Mouse (Mus musculus) neural tube, embryonic 11.5 days (tissue): ENCODE results near the gene Muc5ac. TPM values are rescaled to one million over a fixed set of nuclear protein-coding genes. Genes with fewer than 3 reads are reported as not detected.

Source experiments
- polyA plus RNA-seq: library from polyadenylated mRNA; unstranded; fragments of >200 nt; fragmentation: Nextera tagmentation; extraction: Ambion mirVana; gene quantifications from 2 replicates; pipeline ENCODE4 v1.2.1, GENCODE M21; 2014

Muc5ac gene
- polyA plus RNA-seq, 1 experiment from 2014 or later: not detected

Other genes with a start within 250 kb of the Muc5ac start
- gene Chid1, start 249.1 kb upstream of the Muc5ac start, polyA plus RNA-seq: 28.2 and 32.9 TPM in 2 replicates
- 89.6 and 100 TPM in 2 replicates for gene Ap2a2, start 226.8 kb upstream of the Muc5ac start, polyA plus RNA-seq
- gene Muc6, start 133.7 kb upstream of the Muc5ac start, polyA plus RNA-seq: 0.19 and 0.20 TPM in 2 replicates
- gene Muc2, start 98.6 kb upstream of the Muc5ac start, polyA plus RNA-seq: 0.54 TPM in 1 of 2 replicates, not detected in the other
- gene Muc5b, start 50.1 kb downstream of the Muc5ac start, polyA plus RNA-seq: not detected in 2 replicates
- gene Tollip, start 129.5 kb downstream of the Muc5ac start, polyA plus RNA-seq: 70.1 and 74.9 TPM in 2 replicates
- 10.4 and 13.7 TPM in 2 replicates for gene Brsk2, start 160.8 kb downstream of the Muc5ac start, polyA plus RNA-seq